Comparison of ENCODE assay signal across 10 mouse cellular contexts in the genomic region with DNA sequence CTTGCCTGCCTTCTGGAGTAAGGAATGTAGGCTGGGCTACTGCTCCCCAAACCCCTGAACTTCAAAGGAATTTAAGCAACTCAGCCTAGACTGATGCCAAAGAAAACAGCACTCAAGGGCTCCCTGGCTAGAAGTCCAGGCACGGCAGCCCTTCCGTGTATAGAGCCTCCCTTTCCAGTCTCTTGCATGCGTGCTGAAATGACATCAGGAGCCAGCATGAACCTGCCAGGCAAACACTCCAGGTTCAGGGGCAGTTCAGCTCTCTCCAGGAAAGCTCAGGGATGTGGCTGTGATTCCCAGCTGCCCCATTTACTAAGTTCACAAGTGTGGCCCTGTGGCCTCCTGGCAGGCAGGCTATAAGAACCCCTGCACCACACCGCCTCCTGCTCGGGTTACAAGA.
DNase-seq lines count a peak whose midpoint lies in the region; ATAC-seq lines count a peak whose summit lies in the region.
"Had no signal": no experiment of that assay in that cellular context is flagged by ENCODE, and none has a peak within 500 bp of the region (broad histone marks: within the 10 kb centered on the region; RNA-seq: fewer than 3 reads in every experiment).

No protein-coding gene starts in this region.

- H3K4me1 ChIP-seq in hindbrain, embryonic 10.5 days (replicated peaks): peaks cover 61% of the 10 kb centered on the region
- peaks cover 15% of the 10 kb centered on the region for H3K4me1 ChIP-seq in hindbrain, embryonic 11.5 days (replicated peaks; ENCODE audit: control insufficient read depth, insufficient read depth, low read length)
- peaks cover 26% of the 10 kb centered on the region for H3K4me1 ChIP-seq in hindbrain, embryonic 15.5 days (replicated peaks)

- no peaks in the 10 kb centered on the region for H3K36me3 ChIP-seq in hindbrain, embryonic 10.5 days
- no peaks in the 10 kb centered on the region for H3K36me3 ChIP-seq in hindbrain, embryonic 11.5 days (ENCODE audit: control insufficient read depth, insufficient read depth, low read length)
- no peaks in the 10 kb centered on the region for H3K36me3 ChIP-seq in hindbrain, embryonic 15.5 days

- 42% methylated on average over 5 of the region's 5 CpGs for WGBS in hindbrain, embryonic 10.5 days
- WGBS in hindbrain, embryonic 11.5 days: 30% methylated on average over 5 of the region's 5 CpGs
- 38% methylated on average over 5 of the region's 5 CpGs for WGBS in hindbrain, embryonic 15.5 days

- no peak for DNase-seq in hindbrain, embryonic 10.5 days (ENCODE audit: low spot score)
- no peak for DNase-seq in hindbrain, embryonic 11.5 days (ENCODE audit: low spot score)
- peak; percentile 4 for DNase-seq in adrenal gland, postnatal 25 days
- DNase-seq in lung, postnatal 36 days: peak; percentile 76
- DNase-seq in layer of hippocampus, adult 11-12 months (ENCODE audit: low spot score): no peak
- no peak for DNase-seq in B cell, adult 2 months
- DNase-seq in testis, postnatal 10 days (ENCODE audit: low spot score): no peak
- DNase-seq: cerebellum, postnatal 10 days; liver had no signal

- no peak overlapping the region for H3K4me3 ChIP-seq in hindbrain, embryonic 10.5 days
- no peak overlapping the region for H3K4me3 ChIP-seq in hindbrain, embryonic 11.5 days (ENCODE audit: low read depth, low read length)
- no peak overlapping the region for H3K4me3 ChIP-seq in hindbrain, embryonic 15.5 days

- no peak overlapping the region for H3K4me2 ChIP-seq in hindbrain, embryonic 11.5 days (replicated peaks; ENCODE audit: low read depth, low read length)
- no peak overlapping the region for H3K4me2 ChIP-seq in hindbrain, embryonic 15.5 days

- no peak overlapping the region for H3K9ac ChIP-seq in hindbrain, embryonic 11.5 days (ENCODE audit: low read depth, low read length)
- no peak overlapping the region for H3K9ac ChIP-seq in hindbrain, embryonic 15.5 days

- peaks cover 11% of the 10 kb centered on the region; the same call in 1 of the 2 replicates for H3K27me3 ChIP-seq in hindbrain, embryonic 10.5 days (ENCODE audit: insufficient read depth, poor library complexity, severe bottlenecking)
- H3K27me3 ChIP-seq in hindbrain, embryonic 11.5 days (ENCODE audit: control insufficient read depth, insufficient read depth, low read length): no peaks in the 10 kb centered on the region
- no peaks in the 10 kb centered on the region for H3K27me3 ChIP-seq in hindbrain, embryonic 15.5 days

- H3K27ac ChIP-seq in hindbrain, embryonic 10.5 days: peak overlapping the region; percentile 69
- H3K27ac ChIP-seq in hindbrain, embryonic 11.5 days (ENCODE audit: low read depth, low read length): no peak overlapping the region
- H3K27ac ChIP-seq in hindbrain, embryonic 15.5 days (replicated peaks): no peak overlapping the region

- no peak; the same call in 1 of the 2 replicates for ATAC-seq in hindbrain, embryonic 11.5 days (ENCODE audit: low FRiP score)
- ATAC-seq in hindbrain, embryonic 15.5 days (ENCODE audit: low FRiP score, low read depth): 0 out of 2 replicates have a peak, but pooled peaks have one; percentile 37

- no peaks in the 10 kb centered on the region for H3K9me3 ChIP-seq in hindbrain, embryonic 10.5 days
- no peaks in the 10 kb centered on the region for H3K9me3 ChIP-seq in hindbrain, embryonic 11.5 days (ENCODE audit: control insufficient read depth, low read length)
- H3K9me3 ChIP-seq in hindbrain, embryonic 15.5 days: no peaks in the 10 kb centered on the region

Comparison
In these comparisons a context has a peak if more than half of its experiments do, and no peak if none do; other contexts are left out.
1. DNase-seq: peak in adrenal gland, postnatal 25 days (single experiment) and lung, postnatal 36 days (single experiment); none in hindbrain, embryonic 10.5 days (single experiment), hindbrain, embryonic 11.5 days (single experiment), layer of hippocampus, adult 11-12 months (single experiment), B cell, adult 2 months (0 of 2) and testis, postnatal 10 days (single experiment).